7 mouse cellular contexts compared by ENCODE assay signal in the genomic region with DNA sequence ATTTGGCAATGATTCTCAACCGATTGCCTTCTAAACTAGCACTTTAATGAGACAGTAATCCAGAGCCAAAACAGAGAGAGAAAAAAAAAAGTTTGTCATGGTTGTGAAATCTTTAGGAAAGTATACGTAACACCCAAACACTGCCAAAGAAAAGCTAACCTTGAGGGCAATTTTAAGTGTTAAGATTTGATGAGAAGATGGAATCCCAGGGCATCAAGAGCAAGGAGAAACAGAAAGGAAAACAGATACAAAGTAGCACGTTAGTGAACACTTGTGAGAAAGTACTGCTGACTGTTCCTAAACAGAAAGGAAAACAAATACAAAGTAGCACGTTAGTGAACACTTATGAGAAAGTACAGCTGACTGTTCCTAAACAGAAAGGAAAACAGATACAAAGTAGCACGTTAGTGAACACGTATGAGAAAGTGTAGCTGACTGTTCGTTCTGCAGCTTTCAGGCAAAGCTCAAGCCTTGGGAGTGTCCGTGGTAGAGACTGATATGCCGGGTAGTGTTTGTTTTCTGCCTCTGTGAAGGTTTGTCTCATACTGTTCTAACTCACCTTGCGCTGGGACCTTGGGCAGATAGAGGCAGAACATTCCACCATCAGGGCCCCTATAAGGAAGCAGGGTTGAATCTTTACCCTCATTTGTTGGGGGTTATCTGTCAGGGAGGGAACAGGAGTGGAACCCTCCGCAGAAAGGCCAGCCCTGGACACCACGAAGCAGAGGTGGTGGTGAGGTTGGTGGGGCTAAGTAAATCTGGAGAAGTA.
DNase-seq lines count a peak whose midpoint lies in the region; ATAC-seq and TF ChIP-seq lines count a peak whose summit lies in the region.

No protein-coding gene starts in this region.

- H3K9ac ChIP-seq in lung, postnatal 0 days (replicated peaks; ENCODE audit: low read depth), result peak overlapping the region; percentile 96

- TF ChIP-seq CTCF in lung, postnatal 0 days (IDR thresholded peaks at IDR 0.05), result no peak
- TF ChIP-seq CTCF in thymus, adult 2 months (IDR thresholded peaks at IDR 0.05; ENCODE audit: borderline replicate concordance, control insufficient read depth, extremely low read depth, insufficient read depth, low read length, poor library complexity), result no peak

- peak overlapping the region; percentile 82 for H3K4me3 ChIP-seq in lung, postnatal 0 days (ENCODE audit: low read depth, low read length)
- peak overlapping the region; percentile 35 for H3K4me3 ChIP-seq in thymus, adult 2 months (ENCODE audit: control insufficient read depth, insufficient read depth, low read length)

- DNase-seq in CD4-positive helper T cell, adult 2 months (ENCODE audit: low read depth, low spot score), result peak; percentile 53
- DNase-seq in Muller cell, postnatal 12 days (ENCODE audit: inconsistent ontology term), result peak; percentile 70
- peak; percentile 13 for DNase-seq in kidney, adult 11 months
- DNase-seq in lung, postnatal 0 days (ENCODE audit: low spot score), result peak; percentile 80
- peak; percentile 16 for DNase-seq in thymus, adult 2 months
- DNase-seq in c-Kit-positive CD71-positive TER-119-positive erythroid progenitor cells, embryonic 14.5 days (ENCODE audit: low spot score), result no peak

- H3K36me3 ChIP-seq in lung, postnatal 0 days (ENCODE audit: insufficient read depth, low read length), result no peaks in the 10 kb centered on the region
- no peaks in the 10 kb centered on the region for H3K36me3 ChIP-seq in thymus, adult 2 months (ENCODE audit: control insufficient read depth, insufficient read depth, low read length)

- no peaks in the 10 kb centered on the region; the same call in 1 of the 2 replicates for H3K4me1 ChIP-seq in lung, postnatal 0 days (ENCODE audit: insufficient read depth, low read depth, low read length)
- H3K4me1 ChIP-seq in thymus, adult 2 months (replicated peaks; ENCODE audit: control insufficient read depth, insufficient read depth, low read length), result peaks cover 3% of the 10 kb centered on the region; the same call in 1 of the 2 replicates

- TF ChIP-seq EP300 in lung, postnatal 0 days (IDR thresholded peaks at IDR 0.05), result no peak

- H3K9me3 ChIP-seq in lung, postnatal 0 days (ENCODE audit: low read length), result no peaks in the 10 kb centered on the region

- no peak for TF ChIP-seq POLR2A in thymus, adult 2 months (IDR thresholded peaks at IDR 0.05; ENCODE audit: control insufficient read depth, extremely low read depth, insufficient read depth, low read length, poor library complexity)

- H3K27ac ChIP-seq in lung, postnatal 0 days (ENCODE audit: low read length), result peak overlapping the region; percentile 99
- peak overlapping the region; percentile 66 for H3K27ac ChIP-seq in thymus, adult 2 months (ENCODE audit: control insufficient read depth, insufficient read depth, low read length)

- H3K4me2 ChIP-seq in lung, postnatal 0 days (replicated peaks; ENCODE audit: low read depth, low read length), result peak overlapping the region; percentile 76

- peak; percentile 36 for ATAC-seq in granulocyte monocyte progenitor cell, adult 5-6 weeks (replicated peaks; ENCODE audit: poor library complexity, severe bottlenecking)
- 0 out of 2 replicates have a peak, but pooled peaks have one; percentile 4 for ATAC-seq in lung, postnatal 0 days

- no peaks in the 10 kb centered on the region for H3K27me3 ChIP-seq in lung, postnatal 0 days (replicated peaks; ENCODE audit: insufficient read depth, low read length)
- H3K27me3 ChIP-seq in thymus, adult 2 months (ENCODE audit: control insufficient read depth, insufficient read depth, low read length), result no peaks in the 10 kb centered on the region

- WGBS in lung, postnatal 0 days, result 16% methylated on average over 12 of the region's 12 CpGs
- WGBS in thymus, adult 2 months, result 14% methylated on average over 12 of the region's 12 CpGs
